Mouse (Mus musculus) gastrocnemius, postnatal 36 days (tissue): ENCODE measurements around the gene Eif3d. TPM values are rescaled to one million over a fixed set of nuclear protein-coding genes. Genes with fewer than 3 reads are reported as not detected.

Source experiments
- DNase-seq, 2 experiments: peaks; one replicate each; pipeline ENCODE4 v3.0.0; 2022
- intact Hi-C: fragments of 180-260 bp; cut with DNase I; formaldehyde crosslinking; loops from one replicate; pipeline ENCODE4 v1.15.1; 2025
- total RNA-seq, 2 experiments: library from RNA; stranded (reverse); gene quantifications; 2 replicates each; pipeline ENCODE4 v1.2.3; 2021

Eif3d gene
- total RNA-seq, 2 experiments from 2014 or later: 52.9 to 53.9 TPM

- intact Hi-C loops: no loop called here
- DNase-seq: no peak
These were observed 47.2 kb downstream of the Eif3d start for GRCm38 (mm10) chr15:77923267-77924035.

- DNase-seq: no peak
- intact Hi-C loops: no loop called here
These were observed 47.9 kb downstream of the Eif3d start for GRCm38 (mm10) chr15:77922710-77923109.

- intact Hi-C loops: no loop called here
- DNase-seq: no peak
These were observed 49.0 kb downstream of the Eif3d start for GRCm38 (mm10) chr15:77921636-77922035.

- intact Hi-C loops: no loop called here
- DNase-seq: no peak
These were observed 49.8 kb downstream of the Eif3d start for GRCm38 (mm10) chr15:77920511-77921462.

GRCm38 (mm10) chr15:77919441-77919840 is 51.2 kb downstream of the Eif3d start:
- no peak for DNase-seq
- intact Hi-C loops: loop anchor here (5.0 kb wide), 1 partner anchor 77 kb away; the partner anchor contains the start of gene Myh9

GRCm38 (mm10) chr15:77916851-77917544 is 53.6 kb downstream of the Eif3d start:
- DNase-seq: peak; percentile 87 to 91
- intact Hi-C loops: loop anchor here (2.0 to 5.0 kb wide), 2 partner anchors 75 to 134 kb away; partner anchors contain the start of gene Myh9

- DNase-seq: no peak
- intact Hi-C loops: loop anchor here (5.0 kb wide), 1 partner anchor 73 kb away; the partner anchor contains the start of gene Myh9
These were observed 55.3 kb downstream of the Eif3d start for GRCm38 (mm10) chr15:77915287-77915686.

GRCm38 (mm10) chr15:77914507-77914906 is 56.1 kb downstream of the Eif3d start:
- intact Hi-C loops: no loop called here
- DNase-seq: no peak

- intact Hi-C loops: no loop called here
- DNase-seq: peak in 1 of 2 experiments; percentile 20
These were observed 57.6 kb downstream of the Eif3d start for GRCm38 (mm10) chr15:77913054-77913453.

GRCm38 (mm10) chr15:77912585-77912984 is 58.0 kb downstream of the Eif3d start:
- intact Hi-C loops: no loop called here
- DNase-seq: no peak

- DNase-seq: no peak
- intact Hi-C loops: no loop called here
These were observed 58.6 kb downstream of the Eif3d start for GRCm38 (mm10) chr15:77912048-77912447.

GRCm38 (mm10) chr15:77911065-77911464 is 59.5 kb downstream of the Eif3d start:
- no peak for DNase-seq
- intact Hi-C loops: no loop called here

Other genes with a start within 250 kb of the Eif3d start
- not detected for gene Apol9b, start 241.8 kb downstream of the Eif3d start, total RNA-seq
- gene Apol8, start 213.8 kb downstream of the Eif3d start, total RNA-seq: under 1 TPM in 1 of 2 experiments, not detected in 1; 0.47 TPM
- 10 to 100 TPM; 48.4 to 49.1 TPM for gene Myh9, start 128.6 kb downstream of the Eif3d start, total RNA-seq
- 100 to 1,000 TPM; 207 to 218 TPM for gene Txn2, start 41.8 kb downstream of the Eif3d start, total RNA-seq
- gene Foxred2, start 14.1 kb downstream of the Eif3d start, total RNA-seq: under 1 TPM; 0.64 to 0.87 TPM
- gene Cacng2, start 149.2 kb upstream of the Eif3d start, total RNA-seq: not detected
- 10 to 100 TPM; 18.0 to 27.2 TPM for gene Ift27, start 203.3 kb upstream of the Eif3d start, total RNA-seq
- over 10,000 TPM; 16,417 to 20,637 TPM for gene Pvalb, start 235.6 kb upstream of the Eif3d start, total RNA-seq